Mouse (Mus musculus) lung, adult 2 months (tissue): ENCODE data around the gene Map4k5. TPM values are rescaled to one million over a fixed set of nuclear protein-coding genes. Genes with fewer than 3 reads are reported as not detected.

ENCODE experiments used
- DNase-seq: peaks from one replicate; pipeline ENCODE4 v3.0.0; 2022
- H3K4me1 ChIP-seq: fragments of 200-500 bp; 2 replicates; pipeline ENCODE4 v1.6.1; 2011; ENCODE audit warnings: low read length; ENCODE audit not compliant: control insufficient read depth, insufficient read depth
- H3K4me3 ChIP-seq: fragments of 200-500 bp; replicated peaks from 2 replicates; pipeline ENCODE3; 2011; ENCODE audit warnings: low read depth, mild to moderate bottlenecking, control low read depth, low read length; ENCODE audit errors: extremely low read depth
- CTCF ChIP-seq: fragments of 200-500 bp; IDR thresholded peaks from 2 replicates; pipeline ENCODE4 v1.5.1; 2011; ENCODE audit warnings: mild to moderate bottlenecking, low read length, control low read depth; ENCODE audit not compliant: insufficient read depth
- POLR2A ChIP-seq: fragments of 200-500 bp; IDR thresholded peaks from 2 replicates; pipeline ENCODE4 v1.6.1; 2011; ENCODE audit warnings: low read depth, mild to moderate bottlenecking, control low read depth, low read length, borderline replicate concordance; ENCODE audit errors: extremely low read depth
- WGBS: fragments of 180-500 bp; shearing (Covaris S2); methylation state at CpG from one replicate; pipeline ENCODE4 v1.1.7; 2018; 5-methylcytosine and 5-hydroxymethylcytosine counted together
- polyA plus RNA-seq: library from polyadenylated mRNA; depleted of rRNA; stranded (reverse); fragments of >200 nt; gene quantifications from 2 replicates; pipeline ENCODE4 v1.2.3, GENCODE M21; 2012

Map4k5 gene
- polyA plus RNA-seq, 1 experiment, result 11.4 TPM

GRCm38 (mm10) chr12:69852288-69852687 is 40.7 kb downstream of the Map4k5 start:
- 86% methylated on average over 9 of the region's 9 CpGs for WGBS
- no peak overlapping the region for H3K4me3 ChIP-seq

GRCm38 (mm10) chr12:69848083-69848878 is 44.7 kb downstream of the Map4k5 start:
- Histone ChIP-seq H3K4me1 (no peaks in the 10 kb centered on the region), H3K4me3 (no peak overlapping the region)
- WGBS, result 73% methylated on average over 12 of the region's 12 CpGs
- DNase-seq, result no peak
- TF ChIP-seq POLR2A, result no peak
- no peak for TF ChIP-seq CTCF

More at GRCm38 (mm10) chr12:69852288-69852687, 40.7 kb downstream of the Map4k5 start:
- no peak for DNase-seq
- TF ChIP-seq POLR2A, result no peak
- no peak for TF ChIP-seq CTCF
- no peaks in the 10 kb centered on the region for H3K4me1 ChIP-seq

GRCm38 (mm10) chr12:69846499-69846898 is 46.5 kb downstream of the Map4k5 start:
- H3K4me3 ChIP-seq, result no peak overlapping the region
- no peak for TF ChIP-seq CTCF
- no peak for TF ChIP-seq POLR2A
- DNase-seq, result no peak
- H3K4me1 ChIP-seq, result no peaks in the 10 kb centered on the region
- WGBS, result 94% methylated on average over 9 of the region's 9 CpGs

DNA sequence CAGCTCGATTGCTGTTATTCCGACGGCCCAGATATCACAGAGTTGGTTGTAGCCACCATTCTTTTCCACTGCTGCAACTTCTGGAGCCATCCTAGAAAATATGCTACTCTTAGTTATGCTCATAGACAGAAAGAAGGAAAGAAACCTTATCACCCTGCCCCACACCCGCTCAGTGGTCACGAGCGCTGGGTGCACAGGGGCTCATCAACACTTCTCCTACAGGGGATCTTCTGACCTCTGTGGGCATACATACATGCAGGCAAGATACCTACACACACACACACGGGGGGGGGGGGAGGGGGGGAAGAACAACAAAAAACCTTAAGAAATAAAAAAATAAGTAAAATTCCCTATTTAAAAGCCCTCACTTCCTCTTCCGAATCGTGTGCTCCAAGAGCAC is 47.3 kb downstream of the Map4k5 start:
- no peak for TF ChIP-seq CTCF
- TF ChIP-seq POLR2A, result no peak
- Histone ChIP-seq H3K4me3 (no peak overlapping the region), H3K4me1 (no peaks in the 10 kb centered on the region)
- DNase-seq, result no peak
- 88% methylated on average over 9 of the region's 9 CpGs for WGBS

DNA sequence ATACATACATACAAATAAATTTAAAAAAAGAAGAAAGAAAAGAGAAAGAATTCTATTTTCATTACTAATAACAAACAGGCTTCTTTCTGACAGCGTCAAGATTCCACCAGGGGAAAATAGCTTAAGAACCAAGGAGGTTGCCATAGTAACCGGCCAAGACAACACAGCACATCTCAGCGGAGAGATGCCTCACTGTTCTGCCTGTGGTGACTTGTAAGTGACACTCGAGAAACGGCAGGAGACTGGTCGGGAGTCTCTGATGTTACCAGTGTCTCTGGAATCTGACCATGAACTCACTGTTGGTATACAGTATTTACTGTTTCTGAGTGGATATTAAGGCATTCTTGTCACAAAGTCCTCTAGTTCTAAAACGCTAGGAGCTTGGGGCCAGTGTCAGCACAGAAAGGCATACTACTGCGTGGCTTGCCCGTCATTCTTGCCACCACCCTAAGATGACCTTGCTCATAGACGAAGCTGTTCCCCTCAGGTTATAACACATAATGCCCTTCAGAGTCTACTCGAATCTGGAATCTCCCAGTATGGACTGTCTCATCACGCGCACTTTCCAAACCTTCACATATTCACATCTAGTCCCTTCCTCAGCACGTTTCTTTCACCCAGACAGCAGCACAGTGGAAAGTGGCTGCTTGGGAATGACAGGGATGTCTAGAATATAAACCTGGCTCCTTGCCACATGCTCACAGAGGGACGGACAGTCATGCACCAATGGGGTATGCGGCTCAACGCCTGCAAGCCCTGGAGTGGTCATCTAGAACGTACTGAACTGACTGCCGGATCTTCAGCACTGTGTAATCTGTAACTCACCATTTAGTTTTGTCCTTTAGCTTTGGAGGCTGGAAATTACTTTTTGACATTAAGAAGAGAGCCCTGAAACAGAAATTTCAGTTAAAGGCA is 49.2 kb downstream of the Map4k5 start:
- WGBS, result 72% methylated on average over 19 of the region's 19 CpGs
- no peak for DNase-seq
- Histone ChIP-seq H3K4me1 (no peaks in the 10 kb centered on the region), H3K4me3 (no peak overlapping the region)
- TF ChIP-seq CTCF (no peak), POLR2A (no peak)

DNA sequence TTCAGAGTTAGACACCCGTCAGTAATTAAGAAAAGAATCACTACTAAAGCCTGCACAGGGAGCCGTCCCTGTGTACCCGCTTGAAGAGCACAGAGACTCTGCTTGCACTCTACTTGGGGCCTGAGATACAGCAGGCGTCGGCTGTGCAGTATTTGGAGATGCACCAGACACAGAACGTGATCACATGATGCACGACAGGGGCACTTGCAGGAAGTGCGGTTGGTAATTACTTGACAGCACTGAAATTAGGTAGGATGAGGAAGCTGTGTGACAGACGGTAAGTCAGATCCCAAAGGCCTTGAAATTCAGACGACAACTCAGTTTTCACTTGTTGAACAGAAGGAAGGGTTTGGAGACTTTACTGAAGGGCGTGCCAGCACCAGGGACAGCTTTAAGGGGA is 54.6 kb downstream of the Map4k5 start:
- no peak for DNase-seq
- no peak overlapping the region for H3K4me3 ChIP-seq
- WGBS, result 71% methylated on average over 11 of the region's 11 CpGs
- TF ChIP-seq CTCF, result no peak
- TF ChIP-seq POLR2A, result no peak
- no peaks in the 10 kb centered on the region; the same call in 1 of the 2 replicates for H3K4me1 ChIP-seq

DNA sequence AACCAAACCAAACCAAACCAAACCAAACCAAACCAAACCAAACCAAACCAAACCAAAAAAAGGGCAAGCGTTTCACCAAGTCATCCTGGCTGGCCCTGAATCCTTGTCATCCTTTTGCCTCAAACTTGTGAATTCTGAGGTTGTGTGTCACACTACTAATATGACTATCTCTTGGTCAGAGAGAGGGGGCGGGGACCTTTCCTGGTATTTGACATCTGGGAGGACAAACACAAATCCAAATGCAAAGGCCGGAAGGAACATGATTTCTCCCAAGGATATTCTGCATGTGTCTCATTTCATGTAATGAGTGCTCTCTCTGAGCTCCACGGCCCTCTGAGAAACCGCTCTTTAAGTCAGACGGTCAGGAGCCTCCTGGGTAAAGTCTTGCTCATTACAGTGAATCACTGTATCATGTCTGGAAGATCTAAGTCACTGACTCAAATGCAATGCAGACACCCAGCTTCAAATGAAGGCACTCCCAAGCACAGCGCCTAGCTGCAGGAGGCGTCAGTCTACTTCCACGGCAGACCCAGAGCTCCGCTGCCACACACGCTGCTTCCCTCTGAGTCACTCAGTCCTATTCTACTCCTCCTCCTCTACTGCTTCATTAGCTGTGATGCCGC is 58.9 kb downstream of the Map4k5 start:
- TF ChIP-seq CTCF (no peak), POLR2A (no peak)
- no peak for DNase-seq
- WGBS, result 87% methylated on average over 12 of the region's 12 CpGs
- Histone ChIP-seq H3K4me1 (no peaks in the 10 kb centered on the region; the same call in 1 of the 2 replicates), H3K4me3 (no peak overlapping the region)

DNA sequence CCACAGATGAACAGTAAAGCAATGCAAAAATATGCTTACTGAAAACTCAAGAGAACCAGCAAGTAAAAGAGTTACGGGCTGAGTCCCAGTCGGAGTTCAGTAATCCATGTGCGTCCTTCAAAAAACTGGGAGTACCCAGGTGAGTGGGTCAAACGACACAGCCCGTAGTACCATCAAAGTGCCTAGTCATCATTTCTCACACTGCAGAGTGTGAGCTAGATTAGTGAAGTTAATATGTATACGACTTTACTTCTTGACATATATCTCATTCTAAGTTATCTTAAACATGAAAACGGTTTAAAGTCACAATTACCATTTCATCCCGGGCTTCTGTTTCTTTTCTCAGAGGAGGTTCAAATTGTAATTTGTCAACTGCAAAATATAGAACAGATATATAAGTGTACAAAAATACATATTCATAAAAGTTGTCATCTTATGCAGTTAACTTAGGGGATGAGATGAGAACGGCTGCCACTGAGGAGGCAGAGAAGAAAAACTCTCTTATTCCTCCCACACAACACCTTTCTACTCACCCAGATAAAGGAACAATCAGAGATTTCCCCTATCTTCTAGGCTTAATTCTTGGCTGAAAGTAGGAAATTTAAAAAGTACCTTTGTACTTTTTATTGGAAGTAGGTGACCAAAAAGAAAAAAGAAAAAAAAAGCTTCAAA is 61.6 kb downstream of the Map4k5 start:
- Histone ChIP-seq H3K4me1 (no peaks in the 10 kb centered on the region; the same call in 1 of the 2 replicates), H3K4me3 (no peak overlapping the region)
- no peak for DNase-seq
- 90% methylated on average over 9 of the region's 9 CpGs for WGBS
- TF ChIP-seq POLR2A, result no peak
- no peak for TF ChIP-seq CTCF

DNA sequence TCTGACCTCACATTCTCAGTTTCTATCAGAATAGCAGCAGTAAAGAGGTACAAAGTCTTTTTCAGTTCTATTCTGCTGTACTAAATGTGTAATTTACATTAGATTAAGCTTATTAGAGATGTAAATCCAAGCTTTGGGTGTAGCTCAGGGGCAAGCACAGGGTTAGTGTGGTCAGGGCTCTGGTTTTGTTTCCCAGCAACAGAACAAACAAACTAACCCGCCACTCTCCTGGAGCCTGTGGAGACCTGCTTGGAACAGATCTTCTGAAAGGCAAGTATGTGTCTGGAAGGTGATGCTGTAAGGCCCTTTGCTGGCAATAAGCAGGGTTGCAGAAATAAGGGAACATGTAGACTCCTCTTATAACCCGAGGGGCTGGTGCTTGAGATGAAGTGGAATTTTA is 64.8 kb downstream of the Map4k5 start:
- no peak for TF ChIP-seq POLR2A
- no peak for TF ChIP-seq CTCF
- Histone ChIP-seq H3K4me1 (no peaks in the 10 kb centered on the region), H3K4me3 (no peak overlapping the region)
- no peak for DNase-seq
- WGBS, result 41% methylated on average over 2 of the region's 2 CpGs
